Mouse (Mus musculus) urinary bladder, adult 18-20 months (tissue): Measurements from ENCODE around the gene Crb2.
A peak's percentile ranks its signal among the peaks of the same experiment; 100 is the strongest.

Experiments
- DNase-seq, 2 experiments: peaks; one replicate each; pipeline ENCODE4 v3.0.0; 2022; ENCODE audit warnings: low spot score in 2 of 2, mixed read lengths in 2 of 2

Gene Crb2

DNA sequence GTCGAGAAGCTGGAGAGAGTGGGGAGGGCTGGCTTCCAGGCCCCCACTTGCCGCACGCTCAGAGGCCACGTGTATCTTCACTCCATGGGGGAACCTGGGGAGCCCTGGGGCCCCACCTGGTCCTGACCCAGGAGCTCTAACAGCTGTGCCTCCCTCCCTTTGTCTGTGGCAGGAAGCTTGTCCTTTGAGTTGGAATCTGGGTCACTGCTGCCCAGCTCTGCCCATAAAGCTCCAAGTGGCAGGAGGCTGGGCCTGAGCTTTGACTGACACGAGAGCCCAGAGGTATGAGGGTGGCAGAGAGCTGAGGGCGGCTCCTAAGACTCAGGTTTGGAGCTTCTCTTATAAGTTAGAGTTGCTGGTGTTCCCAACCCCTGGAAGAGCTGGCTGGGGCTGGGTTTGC lies 23.1 kb downstream of the Crb2 start:
- DNase-seq: no peak

DNA sequence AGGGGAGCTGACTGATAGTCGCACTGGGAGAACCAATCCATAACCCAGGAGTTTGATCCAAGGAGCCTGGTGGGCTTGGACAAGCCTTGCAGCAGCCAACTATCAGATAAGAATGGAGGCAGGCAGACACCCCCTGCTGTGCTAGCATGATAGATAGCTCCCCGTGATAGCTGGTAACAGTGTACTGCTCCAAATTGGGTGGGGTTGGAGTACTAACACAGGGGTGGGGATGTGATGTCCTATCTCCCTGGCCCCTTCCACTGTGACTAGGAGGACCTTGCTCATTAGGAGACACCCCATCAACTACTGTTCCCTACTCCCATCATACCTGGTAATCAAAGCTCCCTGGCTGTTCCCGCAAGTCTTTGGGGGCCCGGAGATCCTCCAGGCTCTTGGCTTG lies 25.6 kb downstream of the Crb2 start:
- no peak for DNase-seq

DNA sequence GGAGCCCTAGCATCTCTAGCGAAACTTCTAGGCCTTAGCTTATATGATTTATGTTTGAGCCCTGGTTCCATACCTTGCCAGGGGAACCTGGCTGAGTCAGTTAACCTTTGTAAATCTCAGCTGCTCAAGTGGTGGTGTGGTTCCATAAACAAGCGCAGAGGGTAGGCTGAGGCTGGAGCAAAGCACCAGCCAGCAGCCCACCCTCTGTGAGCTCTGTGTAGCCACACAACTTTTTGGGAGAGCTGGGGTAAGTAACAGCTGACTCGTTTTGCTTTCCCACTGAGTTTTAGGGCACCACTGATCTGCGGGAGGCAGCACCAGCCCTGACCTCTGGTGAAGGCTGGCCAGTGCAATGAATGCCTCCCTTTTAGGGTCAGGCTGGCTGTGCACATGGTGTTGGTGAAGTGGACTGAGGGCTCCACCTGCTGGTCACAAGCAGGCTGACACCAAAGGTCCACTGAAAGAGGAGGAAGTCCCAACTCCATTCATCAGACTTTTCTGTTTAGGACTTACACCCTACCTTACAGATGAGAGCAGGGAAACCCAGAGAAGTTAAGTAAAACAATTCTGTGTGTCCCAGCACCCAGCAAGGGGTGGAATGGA lies 26.7 kb downstream of the Crb2 start:
- DNase-seq: peak; percentile 45 to 54

DNA sequence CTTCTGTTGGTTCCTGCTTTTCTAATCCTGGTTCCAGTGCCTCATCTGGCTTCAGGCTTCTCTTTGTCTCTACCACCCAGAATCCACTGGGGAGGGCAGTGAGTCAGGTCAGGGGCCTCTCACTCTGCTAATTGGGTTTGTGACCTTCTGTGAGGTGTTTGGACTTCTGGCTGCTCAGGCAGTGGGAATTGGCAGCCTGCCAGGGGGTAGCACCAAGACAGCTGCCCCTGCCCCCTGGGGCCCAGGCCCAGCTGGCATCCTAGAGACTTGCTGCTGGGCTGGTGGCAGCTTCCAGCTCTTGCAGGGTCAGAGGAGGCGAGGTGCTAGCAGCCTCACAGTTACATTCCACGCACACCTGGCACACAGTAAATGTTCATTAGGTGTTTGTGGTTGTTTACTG lies 35.6 kb downstream of the Crb2 start:
- no peak for DNase-seq

DNA sequence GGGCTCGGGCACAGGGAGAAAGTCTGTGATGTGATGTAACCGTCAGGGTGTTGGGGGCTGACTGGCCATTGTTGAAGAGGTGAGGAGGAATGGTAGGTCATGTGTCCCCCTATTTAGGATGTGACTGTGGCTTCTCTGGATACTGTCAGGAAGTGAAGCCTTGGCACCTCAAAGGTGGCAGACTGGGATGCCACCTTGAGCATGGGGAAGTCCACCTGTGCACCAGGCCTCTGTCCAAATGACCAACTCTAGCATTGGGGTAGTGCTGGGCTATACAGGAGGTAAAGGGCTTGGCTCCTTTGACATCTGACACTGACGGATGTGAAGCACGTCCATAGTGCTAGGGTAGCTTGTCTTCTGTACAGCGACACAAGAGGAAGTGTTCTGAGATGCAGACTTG lies 36.4 kb downstream of the Crb2 start:
- no peak for DNase-seq

DNA sequence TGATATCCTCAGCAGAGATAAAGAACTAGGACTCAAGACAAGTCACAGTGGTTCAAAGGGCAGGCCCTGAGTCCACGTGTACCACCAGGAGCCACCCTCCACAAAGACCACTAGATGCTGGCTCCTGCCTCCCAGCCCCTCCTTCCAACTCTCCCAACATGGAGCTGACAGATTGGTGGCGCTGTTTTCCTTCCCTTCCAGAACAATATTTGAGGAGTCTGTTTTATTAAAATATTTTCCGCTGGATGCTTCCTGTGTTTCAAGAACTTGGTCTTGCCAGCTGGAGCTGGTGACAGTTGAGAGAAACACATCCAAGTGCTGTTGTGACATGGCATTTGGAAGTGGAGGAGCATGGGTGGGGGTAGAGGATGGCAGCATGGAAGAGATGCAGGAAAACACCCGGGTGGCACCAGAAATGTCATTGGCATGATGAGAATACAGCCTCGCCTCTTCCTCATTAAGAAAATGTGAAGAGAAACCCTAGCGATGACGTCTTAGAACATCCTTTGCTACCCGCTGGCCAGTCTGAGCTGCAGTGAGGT lies 38.8 kb downstream of the Crb2 start:
- no peak for DNase-seq

DNA sequence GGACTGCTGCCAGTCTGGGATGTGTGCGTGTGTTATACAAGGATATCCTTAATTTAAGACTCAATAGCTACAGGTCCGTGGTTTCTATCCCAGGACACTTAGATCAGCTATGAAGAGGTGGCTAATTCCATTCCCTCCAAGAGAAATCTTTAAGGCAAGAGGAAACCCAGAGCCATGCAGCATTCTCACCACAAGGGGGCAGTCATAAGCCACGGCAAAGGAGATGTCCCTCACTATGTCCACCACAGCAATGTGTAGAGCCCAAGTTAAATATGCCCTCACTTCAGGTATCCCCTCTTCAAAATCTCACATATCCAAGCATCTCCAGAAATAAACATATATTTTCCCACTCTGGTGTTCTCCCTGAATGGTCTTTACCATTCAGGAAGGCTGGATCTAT lies 39.6 kb downstream of the Crb2 start:
- peak; percentile 46 to 49 for DNase-seq

DNA sequence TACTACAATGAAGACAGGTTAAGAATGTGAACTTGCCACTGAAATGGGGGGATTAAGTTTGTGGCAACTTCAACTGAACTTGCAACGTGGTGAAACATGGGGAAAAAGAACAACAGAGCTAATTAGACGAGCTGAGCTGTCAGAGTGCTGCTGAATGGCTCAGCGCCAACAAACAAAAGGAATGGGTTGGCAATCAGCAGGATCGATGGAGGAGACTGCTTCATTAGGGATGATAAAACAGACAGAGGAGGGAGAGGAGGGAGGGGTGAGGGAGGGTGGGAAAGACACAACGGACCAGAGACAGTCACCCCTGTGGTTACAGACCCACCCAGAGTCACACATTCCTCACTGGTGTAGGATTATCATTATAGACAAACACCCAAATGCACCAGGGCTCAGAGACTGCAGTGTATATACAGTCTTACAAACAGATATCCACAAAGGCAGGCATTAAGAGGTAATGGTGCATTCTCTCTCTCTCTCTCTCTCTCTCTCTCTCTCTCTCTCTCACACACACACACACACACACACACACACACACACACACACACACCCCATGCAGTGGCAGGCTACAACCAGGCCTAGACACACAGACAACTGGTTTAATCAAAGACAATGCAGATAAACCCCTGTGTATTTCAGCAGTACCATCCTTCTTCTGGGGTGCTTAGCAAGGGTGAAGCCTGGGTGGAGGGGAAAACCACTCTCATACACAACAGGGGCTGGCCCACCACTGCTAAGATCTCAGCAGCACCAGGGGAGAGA lies 42.9 kb downstream of the Crb2 start:
- no peak for DNase-seq

DNA sequence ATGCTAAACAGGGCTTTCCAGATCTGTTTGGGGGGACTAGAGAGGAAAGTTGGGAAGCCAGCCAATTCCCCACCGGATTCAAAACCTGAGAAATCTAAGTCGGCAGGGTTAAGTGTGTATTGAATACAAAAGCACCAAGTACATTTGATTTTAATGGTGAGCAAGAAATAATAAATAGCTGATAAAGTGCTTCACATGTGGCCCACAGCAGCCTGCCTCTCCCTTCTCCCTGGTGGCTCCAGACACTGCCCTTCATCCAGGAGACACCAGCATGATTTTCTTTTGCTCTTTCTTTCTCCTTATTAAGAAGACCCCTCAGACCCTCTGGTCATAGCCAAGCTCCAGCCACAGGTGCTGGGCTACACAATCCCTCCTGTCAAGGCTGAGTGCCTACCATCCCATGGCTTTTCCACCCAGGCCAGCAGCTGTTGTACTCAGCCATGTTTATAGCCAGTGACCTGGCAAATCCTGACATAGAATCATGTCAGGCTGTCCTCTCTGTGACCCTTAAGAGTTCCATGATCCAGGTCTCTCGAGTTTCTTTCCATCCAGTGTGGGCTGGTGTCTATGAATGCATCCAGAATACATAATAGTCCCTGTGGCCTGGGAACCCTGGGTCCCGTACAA lies 43.6 kb downstream of the Crb2 start:
- DNase-seq: no peak

DNA sequence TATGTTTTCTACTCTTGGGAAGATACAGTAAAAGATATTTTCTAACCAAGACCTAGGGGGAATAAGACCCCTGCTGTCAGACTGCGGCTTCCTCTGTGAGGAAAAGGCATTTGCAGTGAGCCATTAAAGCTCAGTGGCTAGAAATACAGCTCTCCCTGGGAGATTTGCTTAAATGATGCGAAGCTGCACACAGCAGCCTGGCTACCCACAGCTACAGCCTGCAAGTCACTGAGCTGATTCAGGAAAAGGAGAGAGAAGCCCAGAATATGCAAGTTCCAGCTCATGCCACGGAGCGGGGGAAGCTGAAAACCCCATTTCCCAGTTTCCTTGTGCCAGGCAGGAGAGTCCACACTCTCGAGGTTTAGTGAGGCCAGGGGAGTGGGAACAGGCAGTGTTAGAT lies 46.1 kb downstream of the Crb2 start:
- no peak for DNase-seq

DNA sequence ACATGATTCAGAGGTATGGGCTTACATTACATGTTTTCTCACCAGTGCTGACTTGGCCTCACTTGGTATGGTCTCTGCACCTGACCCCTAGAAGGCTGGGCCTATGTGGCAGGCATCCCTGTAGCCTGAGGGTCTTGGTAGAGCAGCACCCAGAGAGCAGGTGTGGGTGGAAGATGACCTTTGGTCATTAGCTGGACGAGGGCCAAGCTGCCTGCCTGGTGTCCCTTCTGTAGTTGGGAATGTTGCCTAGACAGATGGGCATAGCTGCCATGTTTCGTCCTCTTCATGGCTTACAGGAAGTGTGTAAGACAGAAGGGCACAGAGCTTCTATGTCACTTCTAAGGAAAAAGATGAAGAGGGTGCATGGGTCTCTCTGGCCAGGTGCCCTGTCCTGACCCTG lies 47.8 kb downstream of the Crb2 start:
- DNase-seq: no peak

DNA sequence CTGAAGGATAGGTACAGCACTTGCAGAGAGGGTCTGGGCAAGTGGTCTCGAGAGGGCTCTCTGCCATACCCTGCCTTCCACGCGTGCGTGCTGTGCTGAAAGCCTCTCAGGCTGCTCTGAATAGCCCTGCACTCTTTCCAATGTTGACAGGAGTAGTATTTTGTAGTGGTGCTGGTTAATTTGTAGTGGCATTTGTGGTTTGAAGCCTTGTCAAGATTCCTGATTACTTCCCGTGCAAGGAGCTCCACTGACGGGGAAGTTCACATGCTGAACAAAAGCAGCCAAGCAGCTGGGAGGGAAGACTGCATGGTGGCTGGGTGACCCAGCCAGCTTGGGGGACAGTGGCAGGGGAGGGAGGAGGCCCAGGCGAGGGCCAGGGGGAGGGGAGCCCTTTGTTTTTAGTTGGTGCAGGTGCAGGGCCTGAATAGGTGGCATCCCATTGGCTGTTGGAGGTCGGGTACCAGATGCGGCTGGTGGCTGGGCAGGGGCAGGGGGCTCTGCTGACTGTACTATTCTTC lies 53.8 kb downstream of the Crb2 start:
- DNase-seq: no peak

DNA sequence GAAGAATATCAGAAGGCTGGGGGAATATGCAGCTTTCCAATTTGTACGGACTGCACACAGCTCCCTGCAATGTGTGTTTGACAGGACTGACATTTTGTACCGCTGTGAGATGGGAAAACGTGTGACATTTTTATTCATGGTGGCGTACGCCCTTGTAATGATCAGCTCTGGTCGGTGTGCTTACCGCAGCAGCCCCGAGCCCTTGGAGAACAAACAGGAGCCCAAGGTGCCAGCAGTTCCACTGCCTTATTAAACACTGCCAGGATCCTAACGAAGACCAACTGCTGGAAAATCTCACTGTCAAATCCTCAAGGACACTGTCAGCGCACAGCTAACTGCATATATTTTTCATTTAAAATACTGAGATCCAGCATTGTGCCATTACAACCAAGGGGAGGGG lies 56.2 kb downstream of the Crb2 start:
- DNase-seq: no peak

DNA sequence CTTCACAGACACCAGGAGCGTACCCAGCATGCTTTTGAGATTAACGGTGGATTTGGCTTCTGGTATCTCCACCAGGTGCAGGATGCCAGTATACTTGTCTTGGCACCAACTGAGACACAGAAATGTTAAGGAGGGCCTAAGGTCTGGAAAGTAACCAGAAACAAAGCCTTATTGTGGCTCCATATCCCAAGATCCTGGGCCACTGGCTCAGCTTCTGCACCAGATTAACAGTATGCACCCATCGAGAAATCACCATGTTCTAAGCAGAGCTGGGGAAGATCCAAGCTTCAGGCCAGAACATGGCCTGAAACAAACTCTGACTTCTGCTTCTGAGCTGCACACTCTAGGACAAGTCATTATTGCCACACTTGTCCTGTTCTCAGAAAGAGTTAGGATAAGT lies 60.9 kb downstream of the Crb2 start:
- DNase-seq: no peak

DNA sequence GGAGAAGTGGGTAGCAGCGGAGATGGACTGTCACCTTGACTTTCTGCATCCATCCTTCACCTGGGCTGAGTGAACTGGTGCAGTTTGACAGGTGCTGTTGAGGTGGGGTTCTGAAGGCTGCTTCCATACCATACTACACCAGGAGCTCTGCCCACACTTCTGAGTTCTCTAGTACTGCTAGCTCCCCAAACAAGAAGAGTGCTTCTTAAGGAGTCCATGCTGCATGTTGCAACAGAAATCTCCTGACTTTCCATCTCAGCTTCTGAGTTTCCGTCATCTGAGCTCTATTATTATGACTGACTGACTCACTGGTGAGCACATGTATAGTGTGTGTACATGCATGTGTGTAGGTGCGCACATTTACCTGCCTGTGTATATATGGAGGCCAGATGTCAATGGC lies 61.5 kb downstream of the Crb2 start:
- no peak for DNase-seq

DNA sequence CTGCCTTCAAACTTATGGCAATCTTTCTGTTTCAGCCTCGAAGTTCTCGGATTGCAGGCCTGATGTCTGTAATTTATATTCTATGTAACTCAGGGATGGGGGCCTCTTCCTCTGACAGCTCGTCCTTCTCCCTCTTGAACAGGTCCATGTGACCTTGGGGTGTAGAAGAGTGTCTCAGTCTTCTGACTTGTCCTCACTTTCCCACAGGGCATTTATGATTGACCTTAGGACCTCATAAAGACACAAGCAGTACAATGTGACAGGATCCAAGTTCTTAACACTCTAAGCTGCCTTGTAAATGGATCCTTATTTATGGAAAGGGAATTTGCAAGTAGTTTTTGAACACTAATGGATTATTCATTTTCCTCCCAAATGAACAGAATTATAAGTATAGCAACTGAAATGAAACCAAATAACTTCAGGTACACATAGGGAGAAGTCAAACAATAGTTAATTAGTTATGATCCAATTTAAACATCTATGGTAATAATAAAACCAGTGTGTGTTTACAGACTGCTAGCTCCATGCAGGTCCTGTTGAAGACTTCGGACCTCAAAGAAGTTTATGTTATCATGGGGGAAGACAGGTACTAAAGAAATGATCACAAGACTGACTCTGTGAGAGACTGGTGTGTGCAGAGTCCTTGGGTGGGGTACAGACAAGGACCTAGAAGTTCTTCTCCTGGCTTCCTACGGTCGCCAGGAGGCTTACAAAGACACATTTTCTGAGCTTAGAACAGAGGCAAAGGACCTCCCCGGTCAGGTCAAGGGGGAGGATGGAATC lies 62.3 kb downstream of the Crb2 start:
- DNase-seq: no peak

DNA sequence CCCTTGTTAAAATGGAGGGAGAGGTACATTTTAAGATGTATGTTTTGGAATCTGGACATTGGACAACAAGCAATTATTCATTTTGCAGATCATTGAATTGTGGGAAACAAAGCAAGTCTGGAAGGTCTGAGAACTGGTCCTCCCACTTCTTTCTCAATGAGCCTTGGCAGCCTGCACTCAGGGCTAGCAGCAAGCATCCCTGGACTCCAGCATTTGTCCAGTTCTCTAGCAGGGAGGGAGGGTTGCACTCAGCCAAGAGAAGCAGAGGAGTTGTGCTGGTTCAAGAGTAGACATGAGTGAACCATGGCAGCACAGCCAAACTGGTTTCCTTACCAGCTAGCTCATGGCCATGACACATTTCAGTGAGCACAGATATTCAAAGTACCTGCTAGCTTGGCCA lies 63.9 kb downstream of the Crb2 start:
- no peak for DNase-seq

DNA sequence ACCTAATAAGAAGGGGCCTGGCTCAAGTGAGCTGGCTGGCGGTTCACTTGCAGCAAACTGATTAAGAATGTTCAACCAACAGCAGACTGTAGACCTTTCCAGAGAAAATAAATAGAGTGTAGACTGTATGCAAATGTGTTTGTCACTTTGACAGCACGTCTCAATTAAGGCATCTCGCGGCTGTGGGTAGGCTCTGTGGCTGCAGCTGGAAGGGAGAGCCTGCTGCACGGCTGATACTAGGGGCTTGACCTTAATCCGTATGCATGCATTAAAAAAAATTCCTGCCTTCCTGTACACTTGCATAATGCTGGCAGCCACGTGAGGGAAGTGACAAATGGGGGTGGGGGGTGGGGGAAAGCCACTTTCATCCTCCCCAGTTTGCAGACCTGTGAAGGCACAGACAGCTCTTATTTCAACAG lies 66.1 kb downstream of the Crb2 start:
- no peak for DNase-seq

DNA sequence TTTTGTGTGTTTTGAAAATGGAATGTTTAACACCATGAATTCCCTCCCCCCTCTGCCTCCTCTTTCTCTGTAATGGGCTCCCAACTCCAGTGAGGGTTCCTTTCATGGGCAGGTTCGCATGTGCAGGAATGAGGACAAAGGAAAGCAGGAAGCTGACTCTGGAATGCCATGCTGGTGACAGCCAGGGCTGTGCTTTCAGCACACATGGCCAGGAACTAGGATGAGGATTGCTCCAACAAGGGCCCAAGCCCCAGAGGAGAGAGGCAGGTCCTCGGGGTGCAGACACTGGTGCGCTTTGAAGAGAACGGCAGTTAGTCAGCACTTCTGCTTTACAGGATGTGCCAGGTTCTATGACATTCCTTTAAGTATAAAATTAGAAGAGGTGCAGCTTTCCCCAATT lies 66.7 kb downstream of the Crb2 start:
- DNase-seq: no peak
